Mouse (Mus musculus) colon, adult 2 months (tissue): ENCODE data around the gene Lsm5. TPM values are rescaled to one million over a fixed set of nuclear protein-coding genes. Genes with fewer than 3 reads are reported as not detected.

Source experiments
- polyA plus RNA-seq: library from polyadenylated mRNA; depleted of rRNA; stranded (reverse); fragments of >200 nt; gene quantifications from 2 replicates; pipeline ENCODE4 v1.2.3, GENCODE M21; 2012; rRNA removed

The Lsm5 gene
- polyA plus RNA-seq = 0.74 and 1.6 TPM in 2 replicates

DNA sequence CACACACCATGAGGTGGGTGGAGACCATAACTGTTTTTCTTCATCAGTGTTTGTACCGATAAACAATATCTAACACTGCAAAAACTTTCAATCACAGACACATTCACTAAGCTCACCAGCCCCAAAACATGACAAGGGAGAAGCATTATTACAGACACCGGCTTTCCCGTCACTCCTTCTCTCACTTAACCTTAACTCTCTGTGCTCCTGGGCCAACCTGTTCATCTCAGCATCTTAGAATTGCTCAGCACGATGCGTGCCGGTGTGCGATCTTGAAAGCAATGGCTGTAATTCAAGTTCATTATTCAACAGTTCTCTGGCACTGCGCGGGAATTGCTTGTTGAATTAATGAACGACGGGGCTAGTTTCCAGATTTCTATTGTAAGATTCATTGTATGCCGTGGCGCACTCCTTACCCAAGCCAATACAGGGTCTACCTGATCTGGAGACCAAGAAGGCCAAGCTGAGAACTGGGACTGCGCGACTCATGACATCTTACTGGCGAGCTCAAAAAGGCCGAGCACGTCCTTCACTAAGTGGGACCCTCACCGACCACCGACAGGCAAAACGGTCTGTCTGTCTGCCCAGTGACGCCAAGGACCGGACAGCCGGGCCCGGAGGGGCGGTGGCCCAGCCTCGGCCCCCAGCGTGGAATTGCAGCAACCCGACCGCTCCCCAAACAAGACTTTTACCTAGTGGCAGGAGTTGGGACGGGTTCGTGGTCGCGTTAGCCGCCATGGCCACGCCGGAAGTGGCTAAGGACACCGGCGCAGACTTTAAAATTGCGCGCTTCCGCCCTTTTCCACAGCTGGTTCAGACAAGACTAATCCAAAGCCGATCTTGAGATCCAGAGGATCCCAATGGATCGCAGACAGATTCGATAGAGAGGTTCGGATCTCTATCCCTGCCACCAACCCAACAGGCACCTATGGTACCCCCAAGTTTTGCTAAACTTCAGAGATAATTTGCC lies at the start of gene Lsm5:
Lsm5 (minus strand) TSS at position 780 of the 970 bp plus-strand sequence.

DNA sequence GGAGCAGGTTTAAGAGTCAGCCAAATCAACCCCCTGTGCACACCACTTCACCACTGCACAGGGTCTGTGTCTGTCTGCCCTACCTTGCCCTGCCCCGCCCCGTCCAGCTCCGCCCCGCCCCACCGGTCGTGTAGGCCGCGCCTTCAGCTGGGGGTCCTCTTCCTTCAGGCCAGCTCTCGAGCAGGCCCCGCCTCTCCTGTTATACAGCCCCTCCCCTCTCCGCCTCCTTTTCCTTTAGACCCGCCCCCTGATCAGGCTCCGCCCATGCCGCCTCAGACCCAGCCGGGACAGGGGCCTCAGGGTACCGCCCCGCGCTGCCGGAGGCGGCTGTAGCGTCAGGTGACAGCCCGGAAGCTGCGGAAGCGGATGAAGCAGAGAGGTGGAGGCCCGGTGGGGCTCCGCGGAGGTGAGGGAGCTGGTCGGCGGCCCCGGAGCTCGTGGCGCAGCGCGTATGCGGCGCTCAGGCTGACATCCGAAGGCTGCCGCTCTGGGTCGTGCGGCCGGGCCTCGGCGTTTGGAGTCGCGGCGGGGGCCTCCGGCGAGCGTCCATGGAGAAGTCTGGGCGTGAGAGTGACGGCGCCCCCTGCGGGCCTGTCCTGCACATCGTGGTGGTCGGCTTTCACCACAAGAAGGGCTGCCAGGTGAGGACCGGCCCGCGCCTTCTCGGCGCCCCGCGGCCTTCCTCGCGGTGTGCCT lies 10.2 kb upstream of the Lsm5 start, which contains the start of gene Avl9:
Avl9 (plus strand) TSS at position 326 of the 696 bp plus-strand sequence.

Other genes with a start within 250 kb of the Lsm5 start
- 0.35 and 0.45 TPM in 2 replicates for gene Pde1c, start 135.6 kb downstream of the Lsm5 start, polyA plus RNA-seq
- 10.5 and 14.3 TPM in 2 replicates for gene Avl9, start 10.2 kb upstream of the Lsm5 start, polyA plus RNA-seq
- 7.6 and 7.9 TPM in 2 replicates for gene Kbtbd2, start 93.1 kb upstream of the Lsm5 start, polyA plus RNA-seq
- 34.4 and 43.0 TPM in 2 replicates for gene Fkbp9, start 127.3 kb upstream of the Lsm5 start, polyA plus RNA-seq
- 8.4 and 8.7 TPM in 2 replicates for gene Nt5c3, start 219.2 kb upstream of the Lsm5 start, polyA plus RNA-seq
- gene Vmn1r4, start 219.3 kb upstream of the Lsm5 start, polyA plus RNA-seq = not detected in 2 replicates